Mouse (Mus musculus) lung, adult 2 months (tissue): ENCODE results near the gene Map3k21.

ENCODE experiments used
- CTCF ChIP-seq: fragments of 200-500 bp; IDR thresholded peaks from 2 replicates; pipeline ENCODE4 v1.5.1; 2011; ENCODE audit warnings: mild to moderate bottlenecking, low read length, control low read depth; ENCODE audit not compliant: insufficient read depth
- POLR2A ChIP-seq: fragments of 200-500 bp; IDR thresholded peaks from 2 replicates; pipeline ENCODE4 v1.6.1; 2011; ENCODE audit warnings: low read depth, mild to moderate bottlenecking, control low read depth, low read length, borderline replicate concordance; ENCODE audit errors: extremely low read depth

DNA sequence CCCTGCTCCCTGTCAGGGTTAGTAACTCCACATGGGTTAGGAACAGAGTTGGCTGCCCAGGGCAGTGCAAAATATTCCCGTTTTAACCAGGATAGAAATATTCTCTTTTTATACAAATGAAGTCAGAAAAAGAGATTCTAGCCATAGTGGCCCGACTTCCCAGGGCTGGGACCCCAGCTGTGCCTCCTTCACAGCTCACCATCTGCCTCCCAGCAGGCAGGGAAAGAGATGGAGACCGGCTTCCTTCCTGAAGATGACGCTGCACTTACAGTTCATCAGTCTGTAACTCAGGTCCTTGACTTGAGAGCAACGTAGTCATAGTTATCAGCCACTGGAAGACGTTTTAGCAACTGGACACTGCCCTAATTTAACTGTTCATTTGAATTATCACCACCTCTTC is 70.6 kb downstream of the Map3k21 start:
- TF ChIP-seq CTCF (no peak), POLR2A (no peak)
